ENCODE assay signal across 8 mouse cellular contexts in the genomic region with DNA sequence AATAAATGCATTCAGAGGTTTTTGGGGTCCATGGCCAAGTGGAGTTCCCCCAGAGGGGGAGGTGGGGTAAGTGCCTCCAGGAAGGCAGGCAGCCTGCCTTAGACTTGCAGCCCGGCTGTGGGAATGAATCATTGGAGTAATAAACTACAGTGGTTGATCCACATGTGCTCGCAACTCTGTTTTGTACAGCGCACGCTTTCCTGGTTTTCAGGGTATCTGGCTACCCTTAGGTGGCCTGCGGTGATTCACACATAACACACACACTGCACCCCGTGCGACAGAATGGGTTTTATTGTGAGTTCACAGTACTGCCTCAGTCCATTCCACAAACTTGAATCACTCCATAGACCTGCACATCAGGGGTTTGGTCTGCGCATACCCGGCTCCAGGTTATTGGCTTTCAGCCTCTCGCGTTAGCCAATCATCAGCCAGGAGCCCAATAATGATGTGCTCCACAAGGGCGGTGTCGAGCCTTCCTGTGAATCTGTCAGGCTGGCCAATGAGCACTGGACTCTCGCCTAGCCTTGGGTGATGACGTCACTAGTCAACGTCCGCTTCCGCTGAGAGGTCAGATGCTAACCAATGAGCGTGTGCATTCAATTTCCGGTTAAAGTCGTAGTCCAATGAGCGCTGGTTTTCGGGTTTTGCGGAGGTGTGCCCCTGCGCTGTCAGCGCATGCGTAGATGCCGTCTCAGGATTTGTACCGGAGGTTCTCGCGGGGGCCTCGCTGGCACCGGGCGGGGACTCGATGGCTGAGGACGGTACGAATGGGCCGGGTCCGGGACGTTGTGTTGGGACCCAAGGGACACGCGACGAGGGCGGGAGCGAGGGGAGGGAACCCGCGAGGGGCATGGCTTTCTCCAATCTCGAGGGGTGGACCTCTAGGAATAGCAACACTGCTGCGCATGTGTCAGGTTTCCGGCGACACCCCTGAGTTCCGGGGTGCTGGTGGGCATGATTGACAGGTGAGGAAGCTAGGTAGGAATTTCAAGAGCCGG. TPM values are rescaled to one million over a fixed set of nuclear protein-coding genes. Genes with fewer than 3 reads are reported as not detected.
DNase-seq lines count a peak whose midpoint lies in the region; ATAC-seq and TF ChIP-seq lines count a peak whose summit lies in the region.

A gene (plus strand): TSS at position 670 of the 998 bp plus-strand sequence.

- H3K9me3 ChIP-seq in kidney, embryonic 14.5 days (ENCODE audit: control insufficient read depth, low read length): no peaks in the 10 kb centered on the region
- H3K9me3 ChIP-seq in limb, embryonic 15.5 days: no peaks in the 10 kb centered on the region

- H3K4me1 ChIP-seq in bone marrow macrophage, adult 2 months (ENCODE audit: control insufficient read depth, insufficient read depth, low read length): peaks cover 20% of the 10 kb centered on the region
- peaks cover 14% of the 10 kb centered on the region for H3K4me1 ChIP-seq in embryonic fibroblast, embryonic 13.5 days (ENCODE audit: control insufficient read depth, insufficient read depth, low read length)
- H3K4me1 ChIP-seq in kidney, embryonic 14.5 days (ENCODE audit: control insufficient read depth, insufficient read depth, low read length): peaks cover 22% of the 10 kb centered on the region; the same call in 1 of the 2 replicates
- peaks cover 64% of the 10 kb centered on the region for H3K4me1 ChIP-seq in limb, embryonic 15.5 days

- H3K27me3 ChIP-seq in kidney, embryonic 14.5 days (ENCODE audit: control insufficient read depth, insufficient read depth, low read length): no peaks in the 10 kb centered on the region
- H3K27me3 ChIP-seq in limb, embryonic 15.5 days: no peaks in the 10 kb centered on the region

- peak; percentile 100 for DNase-seq in A20 (ENCODE audit: low read depth, low spot score)
- peak; percentile 98 to 99 for DNase-seq in heart, adult 9 months (ENCODE audit: low spot score in 2 of 2)
- DNase-seq in monocyte, adult 2 months (ENCODE audit: low read depth in 1 of 2, low spot score in 2 of 2): peak; percentile 89 to 94
- DNase-seq in spleen, postnatal 36 days (ENCODE audit: low spot score in 2 of 2): peak; percentile 96 to 97

- peak; percentile 93 for ATAC-seq in kidney, embryonic 14.5 days (ENCODE audit: low FRiP score, low TSS enrichment)
- peak; percentile 92 for ATAC-seq in limb, embryonic 15.5 days (ENCODE audit: insufficient number of reproducible peaks, low FRiP score, low TSS enrichment, low read depth)

- H3K36me3 ChIP-seq in kidney, embryonic 14.5 days (ENCODE audit: control insufficient read depth, insufficient read depth, low read length): peaks cover 67% of the 10 kb centered on the region
- peaks cover 81% of the 10 kb centered on the region for H3K36me3 ChIP-seq in limb, embryonic 15.5 days

- peak within 1 kb of the TSS; percentile 72 for H3K9ac ChIP-seq in kidney, embryonic 14.5 days (ENCODE audit: low read depth, low read length)
- H3K9ac ChIP-seq in limb, embryonic 15.5 days: peak within 1 kb of the TSS; percentile 57

- WGBS in kidney, embryonic 14.5 days: 5% methylated on average over 53 of the region's 53 CpGs
- 4% methylated on average over 53 of the region's 53 CpGs for WGBS in limb, embryonic 15.5 days

- H3K4me3 ChIP-seq in bone marrow macrophage, adult 2 months (ENCODE audit: insufficient read depth, low read length): peak within 1 kb of the TSS; percentile 86
- peak within 1 kb of the TSS; percentile 44 for H3K4me3 ChIP-seq in embryonic fibroblast, embryonic 13.5 days (ENCODE audit: insufficient read depth, low read length)
- H3K4me3 ChIP-seq in kidney, embryonic 14.5 days (ENCODE audit: low read length): peak within 1 kb of the TSS; percentile 68
- peak within 1 kb of the TSS; percentile 73 for H3K4me3 ChIP-seq in limb, embryonic 15.5 days

- TF ChIP-seq POLR2A in bone marrow macrophage, adult 2 months (IDR thresholded peaks at IDR 0.05; ENCODE audit: borderline replicate concordance, low read depth, low read length): no peak
- TF ChIP-seq POLR2A in embryonic fibroblast, embryonic 13.5 days (IDR thresholded peaks at IDR 0.05; ENCODE audit: low read depth, low read length): peak; percentile 89

- no peak for TF ChIP-seq CTCF in bone marrow macrophage, adult 2 months (IDR thresholded peaks at IDR 0.05; ENCODE audit: low read depth, low read length)
- TF ChIP-seq CTCF in embryonic fibroblast, embryonic 13.5 days (IDR thresholded peaks at IDR 0.05; ENCODE audit: borderline replicate concordance, insufficient read depth, low read length): no peak

- peak within 1 kb of the TSS; percentile 56 for H3K4me2 ChIP-seq in kidney, embryonic 14.5 days (replicated peaks; ENCODE audit: low read depth, low read length)
- peak within 1 kb of the TSS; percentile 54 for H3K4me2 ChIP-seq in limb, embryonic 15.5 days

- peak within 1 kb of the TSS; percentile 82 for H3K27ac ChIP-seq in bone marrow macrophage, adult 2 months (ENCODE audit: insufficient read depth, low read depth, low read length)
- H3K27ac ChIP-seq in embryonic fibroblast, embryonic 13.5 days (ENCODE audit: insufficient read depth, low read length): peak within 1 kb of the TSS; percentile 70
- peak within 1 kb of the TSS; percentile 66 for H3K27ac ChIP-seq in kidney, embryonic 14.5 days (ENCODE audit: low read depth, low read length)
- H3K27ac ChIP-seq in limb, embryonic 15.5 days: peak within 1 kb of the TSS; percentile 89

RNA-seq across cellular contexts. Expression of the gene that starts here (rescaled TPM):
- 36.4 and 39.8 TPM in 2 replicates for polyA plus RNA-seq in bone marrow macrophage, adult 2 months (2012; ENCODE audit: insufficient read depth, insufficient read length, missing spikeins)
- 48.4 and 51.2 TPM in 2 replicates for polyA plus RNA-seq in embryonic fibroblast, embryonic 13.5 days (2011; ENCODE audit: insufficient read length, low read depth, missing spikeins)
- 45.7 and 58.0 TPM in 2 replicates for polyA plus RNA-seq in kidney, embryonic 14.5 days (2014; fragmentation: Nextera tagmentation; extraction: Ambion mirVana)
- polyA plus RNA-seq in limb, embryonic 15.5 days (2015; fragmentation: Nextera tagmentation; extraction: Ambion mirVana): 45.7 and 53.5 TPM in 2 replicates

Comparison
In these comparisons a context has a peak if more than half of its experiments do, and no peak if none do; other contexts are left out.
1. Peak in every context shown above with its lines: DNase-seq, ATAC-seq, H3K4me3 ChIP-seq and H3K27ac ChIP-seq.